Mouse (Mus musculus): ENCODE measurements around the gene Nav2. TPM values are rescaled to one million over a fixed set of nuclear protein-coding genes. Genes with fewer than 3 reads are reported as not detected.

Gene Nav2
- total RNA-seq, 2 experiments from 2014 or later, result 77.1 to 106 TPM

- intact Hi-C loops (cut with DNase I), result no loop called here
- DNase-seq (ENCODE audit: low spot score in 2 of 2), result no peak
Observed at GRCm38 (mm10) chr7:49420139-49420802, 511.8 kb downstream of the Nav2 start.

GRCm38 (mm10) chr7:49421261-49421660, 512.7 kb downstream of the Nav2 start:
- intact Hi-C loops (cut with DNase I), result no loop called here
- DNase-seq (ENCODE audit: low spot score in 2 of 2), result no peak

DNA sequence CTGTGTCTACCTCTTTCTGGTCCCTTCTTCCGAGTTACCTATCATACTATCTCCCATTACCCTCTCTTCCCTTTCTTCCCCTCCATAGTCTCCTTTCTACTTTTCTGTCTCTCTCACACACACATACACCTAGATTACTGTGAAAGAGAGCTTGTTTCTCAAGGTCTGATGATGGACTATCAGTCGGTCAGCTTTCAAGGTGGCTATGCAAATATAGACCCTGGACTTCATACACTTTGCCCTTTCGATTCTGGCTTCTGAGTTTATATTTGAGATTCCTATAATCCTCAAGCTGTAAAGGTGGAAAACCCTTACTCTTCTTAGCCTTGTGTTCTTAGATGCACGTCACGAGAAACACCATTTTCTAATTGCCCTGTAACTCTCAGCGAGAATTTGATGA, 515.4 kb downstream of the Nav2 start:
- intact Hi-C loops (cut with DNase I), result no loop called here
- no peak for DNase-seq (ENCODE audit: low spot score in 2 of 2)

DNA sequence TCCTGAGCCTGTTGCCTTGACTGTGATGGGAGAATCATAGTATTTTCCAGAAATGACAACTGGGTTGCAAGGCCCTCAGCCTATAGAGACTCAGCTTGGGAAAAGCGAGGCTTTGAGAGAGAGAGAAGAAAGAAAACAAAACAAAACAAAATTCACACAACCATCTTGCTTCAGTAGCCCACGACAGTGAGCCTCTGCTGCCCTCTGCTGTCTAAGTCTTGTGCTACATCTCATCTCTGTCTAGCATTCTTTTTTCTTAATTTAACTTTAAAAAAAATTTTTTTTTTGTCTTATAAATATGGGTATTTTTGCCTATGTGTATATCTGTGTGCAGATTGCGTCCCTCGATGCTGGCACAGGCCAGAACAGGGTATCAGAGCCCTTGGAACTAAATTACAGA, 517.5 kb downstream of the Nav2 start:
- peak in 1 of 2 experiments; percentile 55 for DNase-seq (ENCODE audit: low spot score in 2 of 2)
- intact Hi-C loops (cut with DNase I), result loop anchor here (2.0 kb wide), 2 partner anchors 175 to 293 kb away; no protein-coding TSS in a partner anchor

DNA sequence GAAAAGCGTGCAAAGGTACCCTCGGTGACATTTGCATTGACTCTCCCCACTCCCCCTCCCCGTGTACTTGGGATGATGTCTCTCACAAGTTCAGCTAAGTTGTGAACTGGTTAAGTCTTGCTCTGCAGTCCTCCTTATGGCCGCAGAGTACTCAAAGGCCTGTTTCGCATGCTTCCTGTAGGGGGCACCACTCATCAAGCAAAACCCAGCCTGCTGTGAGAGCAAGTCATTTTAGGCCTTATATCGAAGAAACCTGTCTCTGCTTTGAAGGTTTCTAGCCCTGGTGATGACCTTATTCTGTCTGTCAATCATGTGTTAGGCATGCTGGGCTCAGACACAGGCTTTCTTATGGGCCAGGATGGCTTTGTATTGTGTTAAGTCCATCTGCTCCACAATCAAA, 519.3 kb downstream of the Nav2 start:
- intact Hi-C loops (cut with DNase I), result loop anchor here (2.0 kb wide), 2 partner anchors 177 to 295 kb away; no protein-coding TSS in a partner anchor
- DNase-seq (ENCODE audit: low spot score in 2 of 2), result peak in 1 of 2 experiments; percentile 62

- intact Hi-C loops (cut with DNase I), result no loop called here
- no peak for DNase-seq (ENCODE audit: low spot score in 2 of 2)
Observed at GRCm38 (mm10) chr7:49428947-49429346, 520.4 kb downstream of the Nav2 start.

DNA sequence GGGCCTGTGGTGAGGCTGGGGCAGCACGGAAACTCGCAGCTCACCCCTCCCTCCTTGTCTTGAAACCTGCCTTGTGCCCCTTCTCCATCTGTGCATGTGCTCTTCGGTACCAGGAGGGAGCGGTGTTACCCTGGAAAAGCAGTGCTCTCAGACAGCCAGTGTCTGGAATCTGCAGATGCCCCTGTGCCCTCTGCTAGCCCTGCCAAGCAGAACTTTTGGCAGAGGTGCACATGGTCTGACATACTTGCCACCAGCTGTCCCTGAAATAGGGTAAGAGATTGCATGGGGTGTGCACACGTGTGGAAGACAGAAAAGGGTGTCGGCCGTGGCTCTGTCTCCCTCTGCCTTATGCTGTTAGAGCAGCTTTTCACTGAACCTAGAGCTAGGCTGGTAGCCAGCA, 522.3 kb downstream of the Nav2 start:
- intact Hi-C loops (cut with DNase I), result no loop called here
- DNase-seq (ENCODE audit: low spot score in 2 of 2), result no peak

GRCm38 (mm10) chr7:49433945-49434344, 525.4 kb downstream of the Nav2 start:
- DNase-seq (ENCODE audit: low spot score in 2 of 2), result no peak
- intact Hi-C loops (cut with DNase I), result no loop called here

DNA sequence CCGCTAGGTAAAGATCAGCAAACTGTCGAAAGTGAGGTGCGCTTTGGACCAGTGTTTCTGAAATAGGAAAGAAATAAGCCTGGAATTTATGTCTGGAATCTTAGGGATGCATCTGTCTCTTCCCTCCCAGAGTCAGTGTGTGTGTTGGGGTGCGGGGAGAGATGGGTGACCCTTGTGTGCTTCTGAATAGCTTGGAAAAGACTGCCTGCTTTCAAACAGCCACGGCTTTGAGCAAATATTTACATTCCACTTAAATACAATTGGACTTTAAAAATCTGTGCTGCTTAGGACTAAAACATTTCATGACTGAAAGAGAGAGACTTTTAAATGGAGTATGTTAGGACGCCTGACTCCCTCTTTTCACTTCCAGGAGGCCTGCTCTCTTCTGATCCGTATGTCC, 528.0 kb downstream of the Nav2 start:
- intact Hi-C loops (cut with DNase I), result no loop called here
- DNase-seq (ENCODE audit: low spot score in 2 of 2), result no peak

DNA sequence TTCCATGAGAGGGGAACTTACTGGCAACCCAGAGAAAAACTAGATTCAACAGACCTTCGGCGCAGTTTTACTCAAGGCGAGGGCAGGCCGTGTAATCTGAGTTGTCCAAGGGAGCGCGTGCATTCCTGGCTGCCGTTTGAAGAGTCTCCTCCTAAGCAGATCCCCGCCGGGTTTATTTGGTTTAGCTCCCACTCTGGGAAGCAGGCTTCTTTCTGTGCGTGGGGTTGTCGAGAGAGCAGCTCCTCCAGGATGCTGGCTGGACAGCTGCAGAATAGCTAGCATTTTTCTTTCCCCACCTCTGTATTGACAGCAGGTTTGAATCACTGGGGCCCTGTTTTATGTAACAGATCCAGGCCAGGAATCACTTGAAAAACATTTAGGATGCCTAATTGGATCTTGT, 529.4 kb downstream of the Nav2 start:
- intact Hi-C loops (cut with DNase I), result no loop called here
- peak; percentile 65 to 89 for DNase-seq (ENCODE audit: low spot score in 2 of 2)

DNA sequence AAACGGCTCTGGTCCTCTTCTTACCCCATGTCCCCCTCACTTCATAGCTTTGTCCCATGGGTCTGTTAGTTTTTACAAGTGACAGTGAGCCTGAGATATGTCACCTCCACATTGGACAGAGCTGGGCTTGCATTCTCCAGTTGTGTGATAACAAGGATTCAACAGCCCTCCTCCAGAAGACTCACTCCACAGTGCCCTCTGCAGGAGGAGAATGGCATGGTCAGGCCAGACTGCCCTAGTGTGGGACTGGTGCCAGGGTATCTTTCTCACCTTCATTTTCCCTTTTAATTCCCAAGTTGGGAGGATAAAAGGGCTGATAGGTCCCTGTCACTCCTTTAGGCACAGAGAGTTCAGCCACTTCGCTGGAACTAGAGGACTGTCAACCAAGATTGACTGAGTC, 530.6 kb downstream of the Nav2 start:
- no peak for DNase-seq (ENCODE audit: low spot score in 2 of 2)
- intact Hi-C loops (cut with DNase I), result no loop called here

- peak; percentile 61 to 89 for DNase-seq (ENCODE audit: low spot score in 2 of 2)
Observed at GRCm38 (mm10) chr7:49440333-49440969, 531.9 kb downstream of the Nav2 start.

DNA sequence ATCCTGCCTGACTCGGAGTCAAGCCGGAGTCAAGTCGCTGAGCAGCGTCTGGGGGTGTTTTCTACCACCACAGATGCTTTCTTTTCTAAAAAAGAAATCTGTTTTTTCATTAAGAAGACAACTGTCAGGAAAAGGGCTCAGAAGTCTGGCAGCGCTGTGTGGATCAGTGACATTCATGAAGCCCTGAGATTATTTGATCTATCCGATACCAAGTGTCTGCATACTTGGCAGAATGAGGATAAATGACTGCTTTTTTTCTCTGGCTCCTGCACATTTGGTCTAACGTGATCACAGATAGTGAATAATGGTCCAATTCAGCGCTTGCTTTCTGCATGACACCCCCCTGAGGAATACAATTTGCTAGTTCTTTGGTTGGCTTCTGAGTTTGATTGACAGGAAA, 533.7 kb downstream of the Nav2 start:
- no peak for DNase-seq (ENCODE audit: low spot score in 2 of 2)
- intact Hi-C loops (cut with DNase I), result no loop called here

More at GRCm38 (mm10) chr7:49440333-49440969, 531.9 kb downstream of the Nav2 start:
- intact Hi-C loops (cut with DNase I), result no loop called here

- intact Hi-C loops (cut with DNase I), result no loop called here
- no peak for DNase-seq (ENCODE audit: low spot score in 2 of 2)
Observed at GRCm38 (mm10) chr7:49448580-49448979, 540.1 kb downstream of the Nav2 start.

- intact Hi-C loops (cut with DNase I), result no loop called here
- peak in 1 of 2 experiments; percentile 76 for DNase-seq (ENCODE audit: low spot score in 2 of 2)
Observed at GRCm38 (mm10) chr7:49450261-49451141, 542.0 kb downstream of the Nav2 start.

DNA sequence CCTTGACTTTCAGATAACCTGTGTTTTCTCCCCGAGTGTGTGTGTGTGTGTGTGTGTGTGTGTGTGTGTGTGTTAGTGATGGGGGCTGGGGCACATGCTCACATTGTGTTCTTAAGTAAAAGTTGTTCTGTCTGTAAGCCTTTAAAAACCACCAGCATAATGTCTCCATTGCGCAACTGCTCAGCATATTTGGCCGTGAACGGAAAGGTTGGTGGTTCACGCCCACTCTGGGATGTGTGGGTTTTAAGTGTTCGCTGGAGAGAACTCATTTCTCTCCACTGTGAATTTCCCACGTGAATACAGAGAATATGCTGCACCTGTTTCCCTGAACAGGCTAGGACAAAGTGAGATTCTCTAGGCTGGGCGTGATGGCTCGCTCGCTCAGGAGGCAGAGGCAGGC, 542.7 kb downstream of the Nav2 start:
- intact Hi-C loops (cut with DNase I), result no loop called here
- DNase-seq (ENCODE audit: low spot score in 2 of 2), result peak in 1 of 2 experiments; percentile 87

DNA sequence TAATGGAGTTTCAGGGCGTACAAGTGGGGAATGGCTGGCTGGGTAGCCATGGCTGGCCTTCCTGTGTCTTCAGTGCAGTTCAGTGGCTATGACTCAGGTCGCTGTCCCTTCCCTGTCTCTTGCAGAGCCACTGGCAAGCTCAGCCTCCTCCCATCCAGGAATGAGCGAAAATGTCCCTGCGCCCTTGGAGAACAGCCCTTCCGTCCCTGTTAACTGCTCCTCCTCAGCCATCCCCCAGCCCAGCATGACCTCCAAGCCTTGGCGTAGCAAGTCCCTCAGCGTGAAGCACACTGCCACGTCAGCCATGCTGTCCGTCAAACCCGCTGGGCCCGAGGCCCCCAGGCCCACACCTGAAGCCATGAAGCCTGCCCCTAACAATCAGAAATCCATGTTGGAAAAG, 543.8 kb downstream of the Nav2 start:
- intact Hi-C loops (cut with DNase I), result no loop called here
- no peak for DNase-seq (ENCODE audit: low spot score in 2 of 2)

- no peak for DNase-seq (ENCODE audit: low spot score in 2 of 2)
- intact Hi-C loops (cut with DNase I), result no loop called here
Observed at GRCm38 (mm10) chr7:49454601-49455000, 546.1 kb downstream of the Nav2 start.

- intact Hi-C loops (cut with DNase I), result no loop called here
- peak in 1 of 2 experiments; percentile 64 for DNase-seq (ENCODE audit: low spot score in 2 of 2)
Observed at GRCm38 (mm10) chr7:49456148-49456547, 547.6 kb downstream of the Nav2 start.

- no peak for DNase-seq (ENCODE audit: low spot score in 2 of 2)
- intact Hi-C loops (cut with DNase I), result no loop called here
Observed at GRCm38 (mm10) chr7:49457398-49457797, 548.9 kb downstream of the Nav2 start.
